Mouse (Mus musculus): ENCODE results near the gene Gfi1. TPM values are rescaled to one million over a fixed set of nuclear protein-coding genes. Genes with fewer than 3 reads are reported as not detected.

Gfi1 gene
- total RNA-seq, 2 experiments from 2014 or later, result 0.14 TPM; not detected in 1

Other genes starting within 250 kb of the Gfi1 start
- under 1 TPM in 1 of 2 experiments, not detected in 1; 0.10 TPM for gene Gm42669, start 218.4 kb downstream of the Gfi1 start, total RNA-seq (2021)
- gene 1700028K03Rik, start 191.3 kb downstream of the Gfi1 start, total RNA-seq (2021), result not detected
- gene Rpap2, start 128.7 kb downstream of the Gfi1 start, total RNA-seq (2021), result 10 to 100 TPM in 1 of 2 experiments, 1 to 10 TPM in 1; 7.8 to 11.2 TPM
- gene Glmn, start 128.1 kb downstream of the Gfi1 start, total RNA-seq (2021), result 10 to 100 TPM; 11.4 to 13.2 TPM
- not detected for gene Ube2d2b, start 104.1 kb upstream of the Gfi1 start, total RNA-seq (2021)
- 10 to 100 TPM; 42.9 to 48.2 TPM for gene Evi5, start 149.1 kb upstream of the Gfi1 start, total RNA-seq (2021)
- gene Rpl5, start 174.5 kb upstream of the Gfi1 start, total RNA-seq (2021), result 10 to 100 TPM; 65.4 to 65.5 TPM

All from heart, postnatal 4 days (tissue).